15 mouse cellular contexts compared by ENCODE assay signal in genomic region chr3:130389261-130389975, GRCm38 (mm10).
DNase-seq lines count a peak whose midpoint lies in the region; ATAC-seq and TF ChIP-seq lines count a peak whose summit lies in the region.
"Had no signal": no experiment of that assay in that cellular context is flagged by ENCODE, and none has a peak within 500 bp of the region (broad histone marks: within the 10 kb centered on the region; RNA-seq: fewer than 3 reads in every experiment).

No protein-coding gene starts in this region.

- 58% methylated on average over 14 of the region's 14 CpGs for WGBS in heart, postnatal 0 days
- WGBS in lung, embryonic 14.5 days = 38% methylated on average over 14 of the region's 14 CpGs
- WGBS in liver, postnatal 0 days (ENCODE audit: insufficient replicate concordance) = 69% methylated on average over 14 of the region's 14 CpGs

- H3K9ac ChIP-seq in heart, postnatal 0 days (replicated peaks; ENCODE audit: low read depth, low read length) = no peak overlapping the region; the same call in 1 of the 2 replicates
- no peak overlapping the region for H3K9ac ChIP-seq in lung, embryonic 14.5 days
- H3K9ac ChIP-seq in liver, postnatal 0 days (replicated peaks) = no peak overlapping the region
- H3K9ac ChIP-seq: hindbrain, embryonic 13.5 days; liver, embryonic 14.5 days had no signal

- H3K27me3 ChIP-seq in heart, postnatal 0 days (ENCODE audit: control insufficient read depth, insufficient read depth, low read length) = no peaks in the 10 kb centered on the region
- H3K27me3 ChIP-seq in lung, embryonic 14.5 days (ENCODE audit: insufficient read depth, low read length) = no peaks in the 10 kb centered on the region
- H3K27me3 ChIP-seq in liver, postnatal 0 days (ENCODE audit: insufficient read depth, low read length) = no peaks in the 10 kb centered on the region
- H3K27me3 ChIP-seq: hindbrain, embryonic 13.5 days had no signal

- no peak for TF ChIP-seq CTCF in heart, postnatal 0 days (IDR thresholded peaks at IDR 0.05; ENCODE audit: low read depth)
- TF ChIP-seq CTCF in lung, embryonic 14.5 days (IDR thresholded peaks at IDR 0.05; ENCODE audit: low read depth) = no peak
- TF ChIP-seq CTCF in liver, postnatal 0 days (IDR thresholded peaks at IDR 0.05; ENCODE audit: low read depth) = no peak

- intact Hi-C loops in heart, postnatal 25 days (cut with DNase I) = no loop called here

- H3K27ac ChIP-seq in heart, postnatal 0 days (ENCODE audit: low read depth) = peak overlapping the region; percentile 44
- H3K27ac ChIP-seq in lung, embryonic 14.5 days (ENCODE audit: low read depth) = no peak overlapping the region
- H3K27ac ChIP-seq in liver, postnatal 0 days (ENCODE audit: low read depth) = peak overlapping the region; percentile 58; the same call in 1 of the 2 replicates
- H3K27ac ChIP-seq: hindbrain, embryonic 13.5 days; liver, embryonic 14.5 days had no signal

- peaks cover 7% of the 10 kb centered on the region; the same call in 1 of the 2 replicates for H3K4me1 ChIP-seq in heart, postnatal 0 days (ENCODE audit: control insufficient read depth, insufficient read depth)
- 0 out of 2 replicates have a peak, but pooled peaks cover 5% of the 10 kb centered on the region for H3K4me1 ChIP-seq in lung, embryonic 14.5 days (ENCODE audit: insufficient read depth)
- no peaks in the 10 kb centered on the region for H3K4me1 ChIP-seq in liver, postnatal 0 days (ENCODE audit: insufficient read depth)
- H3K4me1 ChIP-seq: hindbrain, embryonic 13.5 days had no signal

- peak overlapping the region; percentile 22; the same call in 1 of the 2 replicates for H3K4me2 ChIP-seq in heart, postnatal 0 days (ENCODE audit: low read depth, low read length)
- H3K4me2 ChIP-seq in lung, embryonic 14.5 days = no peak overlapping the region; the same call in 1 of the 2 replicates
- no peak overlapping the region for H3K4me2 ChIP-seq in liver, postnatal 0 days (ENCODE audit: low read depth, low read length)
- H3K4me2 ChIP-seq: hindbrain, embryonic 13.5 days had no signal

- H3K4me3 ChIP-seq in heart, postnatal 0 days (ENCODE audit: low read depth, low read length) = no peak overlapping the region
- H3K4me3 ChIP-seq in lung, embryonic 14.5 days (ENCODE audit: low read depth, low read length) = no peak overlapping the region
- no peak overlapping the region for H3K4me3 ChIP-seq in liver, postnatal 0 days (ENCODE audit: low read depth, low read length)
- H3K4me3 ChIP-seq: hindbrain, embryonic 13.5 days had no signal

- no peak for TF ChIP-seq EP300 in heart, postnatal 0 days (IDR thresholded peaks at IDR 0.05; ENCODE audit: low read depth)
- TF ChIP-seq EP300 in liver, postnatal 0 days (IDR thresholded peaks at IDR 0.05; ENCODE audit: low read depth) = no peak

- no peaks in the 10 kb centered on the region for H3K36me3 ChIP-seq in heart, postnatal 0 days (replicated peaks; ENCODE audit: control insufficient read depth, insufficient read depth, low read length)
- no peaks in the 10 kb centered on the region for H3K36me3 ChIP-seq in lung, embryonic 14.5 days (ENCODE audit: insufficient read depth)
- H3K36me3 ChIP-seq in liver, postnatal 0 days (replicated peaks; ENCODE audit: insufficient read depth, low read length) = no peaks in the 10 kb centered on the region
- H3K36me3 ChIP-seq: hindbrain, embryonic 13.5 days had no signal

- ATAC-seq in heart, postnatal 0 days (ENCODE audit: insufficient read depth, low read depth) = no peak
- no peak for ATAC-seq in lung, embryonic 14.5 days (ENCODE audit: insufficient read depth)
- ATAC-seq in liver, postnatal 0 days = 0 out of 2 replicates have a peak, but pooled peaks have one; percentile 12
- no peak for ATAC-seq in megakaryocyte, adult 5-6 weeks (ENCODE audit: poor library complexity, severe bottlenecking)
- ATAC-seq: intestine, embryonic 16.5 days had no signal

- no peaks in the 10 kb centered on the region for H3K9me3 ChIP-seq in heart, postnatal 0 days (replicated peaks; ENCODE audit: control insufficient read depth, low read length)
- no peaks in the 10 kb centered on the region for H3K9me3 ChIP-seq in lung, embryonic 14.5 days (ENCODE audit: low read depth, low read length)
- H3K9me3 ChIP-seq in liver, postnatal 0 days (ENCODE audit: low read length) = no peaks in the 10 kb centered on the region
- H3K9me3 ChIP-seq: hindbrain, embryonic 13.5 days had no signal

- no peak for DNase-seq in heart, postnatal 0 days (ENCODE audit: low spot score)
- no peak for DNase-seq in heart, postnatal 25 days (ENCODE audit: low spot score)
- peak; percentile 41 for DNase-seq in lung, embryonic 14.5 days
- no peak for DNase-seq in lung, adult 18-20 months
- peak; percentile 53 for DNase-seq in adrenal gland, postnatal 10 days
- DNase-seq in liver, postnatal 0 days = no peak
- DNase-seq: cerebellum, adult 9-10 months; gastrocnemius, postnatal 36 days; layer of hippocampus, adult 9-11 months; right cerebral cortex, postnatal 14 days; thymus, adult 18-20 months had no signal

Comparison
In these comparisons a context has a peak if more than half of its experiments do, and no peak if none do; other contexts are left out.
1. DNase-seq: peak in lung, embryonic 14.5 days (single experiment) and adrenal gland, postnatal 10 days (single experiment); none in heart, postnatal 0 days (single experiment), heart, postnatal 25 days (single experiment), lung, adult 18-20 months (0 of 2) and liver, postnatal 0 days (single experiment).